Mouse (Mus musculus) frontal cortex, adult 2 months (tissue): Measurements from ENCODE around the gene Fiz1. TPM values are rescaled to one million over a fixed set of nuclear protein-coding genes. Genes with fewer than 3 reads are reported as not detected.
A peak's percentile ranks its signal among the peaks of the same experiment; 100 is the strongest.
"Not testable (repeated sequence)": the region's sequence is repeated elsewhere in the genome, so short reads cannot be mapped to it uniquely, and the experiment has no call there.

ENCODE experiments used
- DNase-seq, 2 experiments: peaks; one replicate each; pipeline ENCODE4 v3.0.0; 2022; ENCODE audit warnings: low spot score in 1 of 2; ENCODE audit errors: extremely low spot score in 1 of 2
- polyA plus RNA-seq: library from polyadenylated mRNA; depleted of rRNA; stranded (reverse); fragments of >200 nt; gene quantifications from 2 replicates; pipeline ENCODE4 v1.2.3, GENCODE M21; 2012

The Fiz1 gene
- polyA plus RNA-seq, 1 experiment: 22.7 TPM

DNA sequence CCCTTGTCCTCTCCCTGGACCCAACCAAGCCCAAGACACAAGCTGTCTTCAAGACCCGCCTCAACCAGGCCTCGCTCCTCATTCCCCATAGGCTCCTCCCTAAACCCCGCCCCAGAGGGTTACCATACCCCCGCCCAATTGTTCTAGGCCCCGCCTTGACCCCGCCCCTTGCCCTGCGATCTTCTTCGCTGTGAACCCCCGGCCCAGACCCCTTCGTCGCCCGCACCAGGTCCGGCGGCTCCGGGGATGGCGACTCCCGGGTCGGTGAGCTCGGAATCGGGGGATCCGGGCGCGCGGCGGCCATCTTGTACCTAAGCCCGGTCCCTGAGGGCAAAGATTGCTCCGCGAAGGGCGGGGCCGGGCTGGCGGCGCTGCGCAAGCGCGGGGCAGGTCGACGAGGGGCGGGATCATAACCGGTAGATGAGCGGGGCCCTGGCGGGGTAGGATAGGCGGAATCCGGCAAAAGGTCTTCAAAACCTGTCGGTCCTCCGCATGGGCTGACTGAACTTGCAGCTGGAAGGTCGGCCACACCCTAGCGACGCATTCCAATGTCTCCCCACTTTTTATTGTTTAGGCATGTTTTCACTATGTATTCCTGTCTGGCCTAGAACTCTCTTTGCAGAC is 23.7 kb upstream of the Fiz1 start, which contains the start of gene Zfp784:
Zfp784 (minus strand) TSS at position 338 of the 624 bp plus-strand sequence.
- DNase-seq: peak; percentile 81 to 90

DNA sequence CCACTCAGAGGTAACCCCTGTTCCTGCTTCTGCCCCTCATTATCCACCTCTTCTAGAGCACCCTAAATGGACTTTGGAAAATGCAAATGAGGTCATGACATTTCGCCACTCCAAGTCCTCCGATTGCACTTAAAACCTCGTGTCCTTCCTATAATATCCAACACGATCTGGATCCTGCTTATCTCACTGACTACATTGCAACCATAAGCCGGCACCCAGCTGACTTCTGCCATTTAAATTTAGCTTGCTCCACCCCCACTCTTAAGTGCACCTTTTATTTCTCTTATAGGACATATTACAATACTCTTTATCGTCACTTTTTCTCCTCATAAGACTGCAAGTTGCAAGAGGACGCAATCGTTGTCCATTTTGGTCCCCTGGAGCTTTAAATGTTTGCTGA is 23.0 kb upstream of the Fiz1 start:
- no peak for DNase-seq

DNA sequence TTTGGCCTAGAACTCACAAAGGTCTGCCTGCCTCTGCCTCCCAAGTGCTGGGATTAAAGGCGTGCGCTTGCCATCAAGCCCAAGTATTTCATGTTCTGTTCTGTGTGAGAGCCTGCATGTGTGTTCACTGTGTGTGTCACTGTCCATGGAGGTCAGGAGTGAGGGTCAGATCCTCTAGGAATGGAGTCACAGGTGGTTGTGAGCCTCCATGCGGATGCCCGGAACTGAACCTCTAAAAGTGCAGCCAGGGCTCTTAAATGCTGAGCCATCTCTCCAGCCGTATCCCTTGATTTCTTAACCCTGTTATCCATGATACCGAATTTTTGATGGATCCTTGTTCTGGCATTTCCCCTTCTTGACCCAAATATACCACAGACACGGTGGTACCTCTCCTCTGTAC is 22.5 kb upstream of the Fiz1 start:
- no peak for DNase-seq

DNA sequence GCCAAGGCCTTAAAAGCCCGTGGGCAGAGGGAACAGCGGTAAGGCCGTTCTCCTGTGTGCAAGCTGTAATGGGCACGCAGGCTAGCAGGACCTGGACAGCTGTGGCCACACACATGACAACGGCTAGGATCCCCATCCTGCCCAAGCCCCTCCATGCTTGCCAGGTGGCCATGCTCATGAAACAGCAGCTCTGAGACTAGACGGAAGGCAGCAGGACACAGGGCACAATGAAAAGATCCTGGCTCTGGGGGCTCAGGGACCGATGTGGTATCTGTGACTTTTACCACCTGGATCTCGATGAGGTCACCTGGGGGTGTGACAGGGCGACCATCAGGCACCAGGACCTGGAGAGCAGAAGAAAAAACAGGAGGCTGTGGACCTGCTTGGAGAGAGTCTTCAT is 21.6 kb upstream of the Fiz1 start:
- no peak for DNase-seq

DNA sequence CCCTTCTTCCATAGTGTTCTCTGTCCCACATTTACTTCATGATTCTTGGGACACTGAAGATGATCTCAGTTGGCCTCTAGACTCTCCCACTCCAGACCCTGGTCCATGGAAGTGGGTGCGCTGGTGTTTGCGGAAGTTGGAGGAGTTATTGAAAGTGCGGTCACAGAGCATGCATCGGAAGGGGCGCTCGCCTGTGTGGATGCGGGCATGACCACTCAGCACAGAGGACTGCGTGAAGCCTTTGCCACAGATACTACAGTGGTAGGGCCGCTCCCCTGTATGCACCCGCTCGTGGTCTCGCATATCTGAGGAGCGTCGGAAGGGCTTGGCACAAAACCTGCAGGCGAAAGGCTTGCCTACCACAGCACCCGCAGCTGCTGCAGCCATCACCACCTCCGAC is 21.1 kb upstream of the Fiz1 start:
- no peak for DNase-seq

DNA sequence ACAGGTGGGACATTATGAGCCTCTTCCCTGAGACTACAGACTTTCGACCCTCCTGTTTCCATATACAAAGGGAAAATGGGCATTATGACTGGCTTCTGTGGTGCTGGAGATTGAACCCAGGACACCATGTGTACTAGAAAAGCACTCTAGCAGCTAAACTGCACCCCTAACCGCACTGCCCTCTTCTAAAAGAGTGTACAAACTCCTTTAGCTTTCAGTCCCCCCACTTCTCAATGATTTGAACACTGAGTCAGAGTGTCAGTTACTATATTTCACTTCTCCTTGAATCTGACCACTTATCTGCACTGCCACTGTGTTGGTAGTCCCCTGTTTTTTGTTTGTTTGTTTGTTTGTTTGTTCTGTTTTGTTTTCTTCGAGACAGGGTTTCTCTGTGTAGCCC is 19.3 kb upstream of the Fiz1 start, which contains the start of gene 4632433K11Rik:
4632433K11Rik (plus strand) TSS at position 301 of the 400 bp plus-strand sequence.
- no peak for DNase-seq

DNA sequence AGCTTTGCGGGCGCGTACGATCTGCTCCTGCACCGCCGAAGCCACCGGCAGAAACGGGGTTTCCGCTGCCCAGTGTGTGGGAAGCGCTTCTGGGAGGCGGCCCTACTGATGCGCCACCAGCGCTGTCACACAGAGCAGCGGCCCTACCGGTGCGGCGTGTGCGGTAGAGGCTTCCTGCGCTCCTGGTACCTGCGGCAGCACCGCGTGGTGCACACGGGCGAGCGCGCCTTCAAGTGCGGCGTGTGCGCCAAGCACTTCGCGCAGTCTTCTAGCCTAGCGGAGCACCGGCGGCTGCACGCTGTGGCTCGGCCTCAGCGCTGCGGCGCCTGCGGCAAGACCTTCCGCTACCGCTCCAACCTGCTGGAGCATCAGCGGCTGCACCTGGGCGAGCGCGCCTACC is 17.0 kb upstream of the Fiz1 start:
- DNase-seq: no peak

DNA sequence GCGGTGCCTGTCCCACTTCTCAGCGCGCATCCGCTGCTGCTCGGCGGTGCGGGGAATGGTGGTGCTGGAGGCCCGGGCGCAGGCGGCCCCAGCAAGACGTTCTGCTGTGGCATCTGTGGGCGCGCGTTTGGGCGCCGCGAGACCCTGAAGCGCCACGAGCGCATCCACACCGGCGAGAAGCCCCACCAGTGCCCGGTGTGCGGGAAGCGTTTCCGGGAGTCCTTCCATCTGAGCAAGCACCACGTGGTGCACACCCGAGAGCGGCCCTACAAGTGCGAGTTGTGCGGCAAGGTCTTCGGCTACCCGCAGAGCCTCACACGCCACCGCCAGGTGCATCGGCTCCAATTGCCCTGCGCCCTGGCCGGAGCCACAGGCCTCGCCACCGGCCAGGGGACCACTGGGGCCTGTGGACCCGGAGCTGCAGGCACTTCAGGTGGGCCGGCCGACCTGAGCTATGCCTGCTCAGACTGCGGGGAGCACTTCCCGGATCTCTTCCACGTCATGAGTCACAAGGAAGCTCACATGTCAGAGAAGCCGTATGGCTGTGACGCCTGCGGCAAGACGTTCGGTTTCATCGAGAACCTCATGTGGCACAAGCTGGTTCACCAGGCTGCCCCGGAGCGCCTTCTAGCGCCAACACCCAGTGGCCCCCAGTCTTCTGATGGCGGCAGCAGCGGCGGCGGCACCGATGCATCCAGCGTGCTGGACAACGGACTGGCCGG is 16.2 kb upstream of the Fiz1 start:
- DNase-seq: no peak

DNA sequence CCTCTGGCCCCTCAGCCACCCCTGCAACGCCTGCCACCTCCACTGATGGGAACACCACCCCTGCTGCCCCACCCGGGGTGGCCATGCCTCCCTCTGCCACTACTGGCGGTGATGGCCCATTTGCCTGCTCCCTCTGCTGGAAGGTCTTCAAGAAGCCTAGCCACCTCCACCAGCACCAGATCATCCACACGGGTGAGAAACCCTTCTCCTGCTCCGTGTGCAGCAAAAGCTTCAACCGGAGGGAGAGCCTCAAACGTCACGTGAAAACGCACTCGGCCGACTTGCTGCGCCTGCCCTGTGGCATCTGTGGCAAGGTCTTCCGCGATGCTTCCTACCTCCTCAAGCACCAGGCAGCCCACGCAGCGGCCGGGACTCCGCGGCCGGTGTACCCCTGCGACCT is 15.4 kb upstream of the Fiz1 start:
- DNase-seq: no peak

DNA sequence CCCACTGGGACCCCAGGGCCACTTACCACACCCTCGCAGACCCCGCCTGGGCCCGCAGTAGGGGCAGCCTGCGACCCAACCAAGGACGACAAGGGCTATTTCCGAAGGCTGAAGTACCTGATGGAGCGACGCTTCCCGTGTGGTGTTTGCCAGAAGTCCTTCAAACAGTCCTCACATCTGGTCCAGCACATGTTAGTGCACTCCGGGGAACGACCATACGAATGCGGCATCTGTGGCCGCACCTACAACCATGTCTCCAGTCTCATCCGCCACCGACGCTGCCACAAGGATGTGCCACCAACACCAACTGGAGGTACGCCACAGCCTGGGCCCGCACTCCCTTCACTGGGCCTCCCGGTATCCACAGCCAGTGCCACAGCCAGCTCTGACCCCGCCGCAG is 15.0 kb upstream of the Fiz1 start:
- no peak for DNase-seq

DNA sequence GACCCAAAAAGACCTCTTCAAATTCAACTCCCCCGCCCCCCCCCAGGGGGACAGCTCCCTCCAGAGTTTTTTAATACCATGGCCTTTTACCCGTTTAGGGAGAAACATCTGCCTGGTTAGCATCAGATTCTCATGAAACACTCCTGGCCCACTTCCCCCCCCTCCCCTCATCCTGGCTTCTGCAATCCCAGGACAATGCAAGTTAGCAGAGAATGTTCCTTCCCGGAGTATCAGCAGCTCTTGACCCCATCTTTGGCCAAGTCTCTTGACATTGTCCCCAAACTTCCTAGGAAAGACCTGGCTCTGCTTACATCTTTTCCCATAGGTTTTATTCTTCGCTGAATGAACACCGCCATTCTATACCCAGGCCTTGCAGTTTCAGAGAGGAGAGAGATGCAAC is 6.7 kb upstream of the Fiz1 start:
- DNase-seq: no peak

DNA sequence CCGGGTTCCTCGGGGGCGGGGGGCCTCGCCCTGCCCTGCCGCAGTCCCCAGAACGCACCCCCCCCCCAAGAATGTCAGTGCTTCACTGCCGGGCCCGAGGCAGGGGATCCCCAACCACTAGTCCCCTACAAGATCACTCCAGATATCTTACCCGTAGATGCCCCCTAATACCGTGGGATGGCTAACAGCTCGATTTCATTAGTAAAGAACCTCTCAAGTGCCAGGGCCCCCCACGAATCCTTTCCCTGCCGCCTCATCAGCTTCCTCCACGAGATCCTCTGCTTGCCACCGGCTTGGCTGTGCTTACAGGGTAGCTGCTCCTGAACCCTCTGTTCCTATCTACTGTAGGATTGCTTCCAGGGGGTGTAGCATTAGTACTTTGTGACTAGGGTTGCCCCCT is 6.2 kb upstream of the Fiz1 start:
- DNase-seq: no peak

DNA sequence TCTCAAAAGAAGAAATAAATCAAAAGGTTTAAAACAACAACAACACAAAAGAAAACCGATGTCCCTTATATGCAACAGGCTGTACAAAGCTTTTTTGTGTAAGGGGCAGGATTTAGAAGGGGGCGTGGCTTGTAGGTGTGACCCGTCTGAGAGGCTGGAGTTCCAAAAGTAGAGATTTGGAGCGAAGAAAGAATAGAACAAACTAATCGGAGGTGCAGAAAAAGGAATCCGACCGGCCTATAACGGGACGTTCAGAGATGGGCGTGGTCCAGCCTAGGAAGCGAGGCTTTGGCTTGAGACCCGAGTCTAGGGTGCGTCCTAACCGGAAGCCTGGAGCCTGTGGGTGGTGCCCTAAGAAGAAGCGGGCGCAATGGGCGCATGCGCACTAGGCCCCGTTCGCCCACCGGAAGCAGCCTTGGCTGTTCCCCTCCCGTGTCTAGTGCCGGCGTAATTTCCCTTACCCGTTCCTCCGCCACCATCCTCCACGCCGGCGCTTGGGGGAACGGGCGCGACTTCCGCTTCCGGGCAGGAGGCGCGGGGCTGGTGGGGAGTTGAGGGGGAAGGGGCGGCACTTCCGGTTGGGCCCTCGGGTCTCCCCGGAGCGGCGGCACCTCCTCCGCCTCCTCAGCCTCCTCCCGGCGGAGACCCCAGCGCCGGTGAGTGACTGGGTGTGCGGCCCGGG is 5.6 kb upstream of the Fiz1 start, which contains the start of the genes Zfp865 and Ccdc106:
Zfp865 (plus strand) TSS at position 377 of the 682 bp plus-strand sequence.
Ccdc106 (plus strand) TSS at position 554 of the 682 bp plus-strand sequence.
- DNase-seq: peak; percentile 99 to 100

DNA sequence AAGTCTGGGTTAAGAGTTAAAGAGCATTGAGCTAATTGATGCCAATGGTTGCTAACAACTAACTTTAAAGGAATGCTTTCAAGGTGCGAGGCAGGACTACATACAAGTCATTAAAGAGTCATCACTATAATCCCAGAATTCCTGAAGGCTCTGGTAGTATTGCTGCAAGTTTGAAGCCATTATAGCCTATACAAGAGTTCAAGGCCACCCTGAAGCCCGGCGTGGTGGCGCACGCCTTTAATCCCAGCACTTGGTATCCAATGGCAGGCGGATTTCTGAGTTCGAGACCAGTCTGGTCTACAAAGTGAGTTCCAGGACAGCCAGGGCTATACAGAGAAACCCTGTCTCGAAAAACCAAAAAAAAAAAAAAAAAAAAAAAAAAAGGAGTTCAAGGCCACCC is 5.1 kb upstream of the Fiz1 start:
- not testable (repeated sequence) for DNase-seq

DNA sequence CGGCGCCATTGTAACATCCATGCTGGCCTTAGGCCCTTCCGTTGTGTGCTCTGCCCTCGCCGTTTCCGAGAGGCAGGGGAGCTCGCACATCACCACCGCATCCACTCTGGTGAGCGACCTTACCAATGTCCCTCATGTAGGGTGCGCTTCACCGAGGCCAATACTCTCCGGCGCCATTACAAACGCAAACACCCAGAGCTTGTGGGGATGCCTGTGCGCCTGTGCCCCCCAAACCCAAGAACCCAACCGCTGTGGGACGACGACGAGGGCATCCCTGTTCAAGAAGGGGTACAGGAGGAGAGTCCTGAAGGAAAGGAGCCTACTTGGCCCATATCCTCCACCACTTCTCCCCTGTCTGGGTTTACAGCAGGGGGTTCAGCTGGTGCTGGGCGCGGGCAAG is 3.4 kb upstream of the Fiz1 start:
- no peak for DNase-seq

DNA sequence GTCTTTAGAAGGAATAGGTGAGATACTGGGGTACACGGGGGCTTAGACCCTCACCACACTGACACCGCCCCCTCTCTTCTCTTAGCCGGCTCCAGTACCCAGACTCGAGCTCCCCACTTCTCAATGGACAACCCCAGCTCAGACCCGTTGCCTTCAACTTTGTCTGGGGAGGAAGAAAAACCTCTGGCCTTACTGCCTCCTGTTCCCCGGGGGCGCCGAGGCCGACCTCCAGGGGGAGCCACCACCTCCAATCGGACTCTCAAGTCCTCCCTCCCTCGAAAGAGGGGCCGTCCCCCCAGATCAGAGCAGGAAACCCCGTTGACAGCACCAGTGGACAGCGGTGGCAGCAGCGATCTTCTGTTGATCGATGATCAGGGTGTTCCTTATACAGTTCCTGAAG is 2.9 kb upstream of the Fiz1 start:
- DNase-seq: no peak

DNA sequence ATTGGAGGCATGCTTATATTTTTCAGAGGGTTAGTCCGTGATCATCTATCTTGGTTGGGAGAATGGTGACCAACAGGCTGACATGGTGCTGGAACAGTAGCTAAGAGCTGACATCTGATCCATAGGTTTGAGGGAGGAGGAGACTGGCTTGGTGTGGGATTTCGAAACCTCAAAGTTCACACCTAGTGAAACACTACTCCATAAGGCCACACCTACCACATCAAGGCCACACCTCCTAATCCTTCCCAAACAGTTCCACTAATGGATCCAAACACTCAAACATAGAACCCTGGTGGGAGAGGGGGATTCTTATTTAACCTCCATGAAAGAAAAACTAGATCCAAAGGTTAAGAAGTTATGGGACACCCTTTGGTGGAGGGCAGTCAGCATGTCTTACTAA is 2.4 kb upstream of the Fiz1 start:
- DNase-seq: no peak

DNA sequence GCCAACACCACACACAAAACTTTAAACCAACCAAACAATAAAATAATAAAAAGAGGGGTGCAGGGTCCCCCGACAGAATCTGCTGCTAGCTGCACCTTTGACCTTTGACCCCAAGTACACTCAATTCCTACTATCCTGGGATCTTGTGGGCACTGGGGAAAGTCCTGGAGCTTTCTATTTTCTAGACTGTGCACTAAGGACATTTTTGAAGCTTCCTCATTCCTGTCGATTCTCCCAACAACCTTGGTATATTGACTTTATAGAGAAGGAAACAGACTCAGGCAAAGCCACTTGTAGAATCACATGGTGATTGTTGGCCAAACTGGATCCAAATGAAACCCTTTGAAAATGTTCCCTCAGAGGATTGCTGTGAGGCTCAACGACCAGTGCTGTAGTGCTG is 1.6 kb upstream of the Fiz1 start:
- no peak for DNase-seq

DNA sequence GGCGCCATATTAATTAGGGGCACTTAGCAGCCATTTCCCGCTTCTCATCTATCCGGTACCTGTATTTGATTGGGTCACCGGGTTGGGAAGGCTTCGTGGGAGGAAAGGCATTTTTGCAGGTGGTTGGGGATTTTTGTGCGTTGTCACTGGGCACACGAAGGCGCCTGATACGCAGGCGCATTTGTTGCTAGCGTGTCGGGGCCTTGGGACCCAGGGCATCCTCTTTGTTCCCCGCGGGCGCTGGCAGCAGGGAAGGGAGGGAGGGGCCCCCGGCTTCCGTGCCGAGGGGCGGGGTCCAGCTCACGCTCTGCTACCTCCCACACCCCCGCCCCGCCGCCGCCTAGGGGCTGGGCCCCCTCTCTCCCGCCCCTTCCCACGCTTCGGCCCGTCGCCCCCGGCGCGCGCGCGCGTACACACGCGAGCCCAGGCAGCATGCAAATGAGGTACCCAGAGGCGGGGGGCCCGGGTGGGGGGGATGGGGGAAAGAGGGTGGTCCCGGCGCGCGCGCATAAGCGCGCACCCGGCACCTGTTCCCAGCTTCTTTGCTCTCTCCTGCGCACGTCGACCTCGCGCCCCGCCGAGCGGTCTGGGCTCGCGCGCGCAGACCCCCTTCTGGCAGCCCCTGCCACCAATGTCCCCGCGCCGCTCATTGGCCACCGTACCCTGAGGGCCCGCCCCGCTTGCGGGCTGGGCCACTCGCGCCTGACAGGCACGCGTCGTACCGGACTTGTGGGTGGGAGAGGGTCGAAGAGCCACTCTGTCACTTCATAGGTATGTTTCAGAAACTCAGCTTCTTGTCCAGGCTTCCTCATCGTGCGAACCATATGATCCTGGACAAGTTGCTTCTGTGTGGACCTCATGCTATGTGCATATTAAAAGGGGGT is 863 bp upstream of the Fiz1 start, which contains the start of gene Gm44973:
Gm44973 (plus strand) TSS at position 379 of the 884 bp plus-strand sequence.
- peak; percentile 89 to 93 for DNase-seq

DNA sequence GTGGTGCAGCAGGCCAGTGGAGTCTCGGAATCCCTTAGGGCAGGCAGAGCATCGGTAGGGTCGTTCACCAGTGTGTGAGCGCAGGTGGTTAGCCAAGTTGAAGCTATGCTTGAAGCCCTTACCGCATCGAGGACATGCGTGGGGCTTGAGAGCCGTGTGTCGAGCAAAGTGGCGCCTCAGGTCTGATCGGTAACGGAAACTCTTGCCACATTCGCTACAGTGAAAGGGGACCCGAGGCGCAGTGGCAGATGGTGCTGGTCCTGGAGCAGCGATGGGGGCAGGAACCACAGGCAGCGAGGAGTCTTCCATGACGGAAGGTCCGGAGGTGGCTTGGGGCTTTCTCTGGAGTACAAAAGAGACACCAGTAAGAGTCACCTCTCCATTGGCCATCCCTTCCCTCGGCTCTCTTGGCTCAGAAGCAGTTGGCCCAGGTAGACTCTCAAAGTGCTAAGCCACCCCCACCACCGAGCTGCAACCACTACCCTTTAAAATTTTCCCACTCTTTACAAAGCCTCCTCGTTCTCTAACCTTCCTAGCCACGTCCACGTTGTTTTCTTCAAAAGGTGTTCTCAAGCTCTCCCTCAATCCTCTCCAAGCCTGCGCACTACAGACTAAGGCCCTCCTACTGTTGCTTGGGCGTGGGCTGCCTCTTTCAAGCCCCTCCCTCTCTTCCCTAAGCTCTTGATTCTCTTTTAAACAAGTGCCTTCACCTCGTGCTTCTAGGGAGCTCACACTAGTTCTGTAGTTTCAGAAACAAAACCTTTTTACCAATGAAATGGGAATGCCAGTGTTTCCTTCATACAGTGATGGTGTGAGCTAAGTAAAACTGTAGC is 1.6 kb downstream of the Fiz1 start:
- DNase-seq: no peak
